Mouse (Mus musculus) cerebellum, adult 2 months (tissue): ENCODE measurements at regions not wholly inside any gene's neighbourhood (a gene's known extent, or its start where the extent isn't known, plus 50 kb on each side); places are given as distances from the start of the nearest gene placed in this dataset.

ENCODE experiments used
- CTCF ChIP-seq: fragments of 200-500 bp; IDR thresholded peaks from 2 replicates; pipeline ENCODE4 v1.5.1; 2011; ENCODE audit warnings: low read depth, mild to moderate bottlenecking, control low read depth, low read length, moderate library complexity, borderline replicate concordance; ENCODE audit not compliant: insufficient read depth
- POLR2A ChIP-seq: fragments of 200-500 bp; IDR thresholded peaks from 2 replicates; pipeline ENCODE4 v1.6.1; 2011; ENCODE audit warnings: low read length, control low read depth, borderline replicate concordance; ENCODE audit not compliant: insufficient read depth

DNA sequence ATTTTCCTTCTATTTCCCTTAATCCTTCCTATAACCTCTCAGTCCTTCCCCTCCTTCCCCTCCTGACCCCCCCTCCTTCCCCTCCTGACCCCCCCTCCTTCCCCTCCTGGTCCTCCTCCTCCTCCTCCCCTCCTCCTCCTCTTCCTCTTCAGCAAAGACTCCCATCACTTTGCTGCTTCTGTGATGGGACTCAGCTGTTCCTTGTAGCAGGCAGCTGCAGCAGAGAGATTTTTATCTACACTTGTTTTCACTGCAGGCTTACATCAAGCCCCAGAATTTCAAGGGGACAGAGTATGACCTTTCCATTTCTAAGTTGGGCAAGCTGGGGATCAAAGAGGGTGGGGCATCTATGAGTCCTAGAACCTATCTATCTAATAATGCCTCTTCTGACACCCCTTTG, 228.5 kb upstream of the Tshz3 start:
- TF ChIP-seq POLR2A (no peak), CTCF (no peak)
